Mouse (Mus musculus) lung, embryonic 16.5 days (tissue): ENCODE results near the gene Dhrs3. TPM values are rescaled to one million over a fixed set of nuclear protein-coding genes. Genes with fewer than 3 reads are reported as not detected.

ENCODE experiments used
- ATAC-seq: fragments of 200-750 bp; cut with Nextera tagmentation; 2 replicates; pipeline ENCODE4 v1.8.0; 2017; ENCODE audit warnings: low read depth, mild to moderate bottlenecking, moderate library complexity
- H3K27ac ChIP-seq: fragments of 300-500 bp; sonication (generic); 2 replicates; pipeline ENCODE4 v1.5.1; 2014; ENCODE audit warnings: mild to moderate bottlenecking, control low read depth, low read length
- H3K27me3 ChIP-seq: fragments of 300-500 bp; sonication (generic); 2 replicates; pipeline ENCODE4 v1.6.1; 2014; ENCODE audit warnings: low read depth, low read length, mixed read lengths; ENCODE audit not compliant: control insufficient read depth, insufficient read depth
- H3K36me3 ChIP-seq: fragments of 300-500 bp; sonication (generic); 2 replicates; pipeline ENCODE4 v1.6.1; 2014; ENCODE audit warnings: low read length; ENCODE audit not compliant: control insufficient read depth, insufficient read depth
- H3K4me1 ChIP-seq: fragments of 300-500 bp; sonication (generic); replicated peaks from 2 replicates; pipeline ENCODE4 v1.6.1; 2014; ENCODE audit warnings: low read length, mixed read lengths; ENCODE audit not compliant: control insufficient read depth, insufficient read depth
- H3K4me2 ChIP-seq: fragments of 300-500 bp; sonication (generic); 2 replicates; pipeline ENCODE4 v1.6.1; 2014; ENCODE audit warnings: low read depth, low read length, control low read depth
- H3K4me3 ChIP-seq: fragments of 300-500 bp; sonication (generic); 2 replicates; pipeline ENCODE4 v1.5.1; 2014; ENCODE audit warnings: mild to moderate bottlenecking, low read length, control low read depth
- H3K9ac ChIP-seq: fragments of 300-500 bp; sonication (generic); 2 replicates; pipeline ENCODE4 v1.6.1; 2014; ENCODE audit warnings: low read length, control low read depth
- H3K9me3 ChIP-seq: fragments of 300-500 bp; sonication (generic); 2 replicates; pipeline ENCODE4 v1.6.1; 2016; ENCODE audit warnings: low read length; ENCODE audit not compliant: control insufficient read depth
- WGBS: fragments of 180-500 bp; shearing (Covaris S2); extraction: QIAGEN DNeasy Blood & Tissue Kit; methylation state at CpG from one replicate; pipeline ENCODE4 v1.1.7; 2014; 5-methylcytosine and 5-hydroxymethylcytosine counted together
- polyA plus RNA-seq: library from polyadenylated mRNA; unstranded; fragments of >200 nt; fragmentation: Nextera tagmentation; extraction: Ambion mirVana; gene quantifications from 2 replicates; pipeline ENCODE4 v1.2.1, GENCODE M21; 2015

Dhrs3 gene
- polyA plus RNA-seq, 1 experiment from 2014 or later = 67.6 TPM

DNA sequence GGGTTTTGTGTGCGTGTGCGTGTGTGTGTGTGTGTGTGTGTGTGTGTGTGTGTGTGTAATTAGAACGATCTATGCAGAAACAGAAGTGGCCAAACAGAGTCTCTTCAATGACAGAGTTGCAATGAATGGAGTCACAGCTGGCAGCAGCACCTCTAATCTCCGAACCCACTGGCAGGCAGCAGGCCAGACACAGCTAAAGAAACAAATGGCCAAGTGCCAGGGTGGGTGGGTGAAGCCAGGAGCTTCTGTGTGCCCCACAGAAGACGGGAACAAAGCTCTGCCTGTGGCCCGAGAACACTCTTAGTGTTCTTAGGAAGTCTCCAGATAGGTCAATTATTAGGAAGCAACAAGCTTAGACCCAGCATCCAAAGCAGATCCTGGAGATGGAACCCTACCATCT, 6.2 kb upstream of the Dhrs3 start:
- Histone ChIP-seq H3K36me3 (no peaks in the 10 kb centered on the region), H3K4me1 (peaks cover 4% of the 10 kb centered on the region), H3K9ac (no peak overlapping the region), H3K9me3 (no peaks in the 10 kb centered on the region), H3K27ac (no peak overlapping the region), H3K27me3 (no peaks in the 10 kb centered on the region), H3K4me3 (no peak overlapping the region), H3K4me2 (no peak overlapping the region)
- no peak for ATAC-seq
- WGBS = 44% methylated on average over 6 of the region's 6 CpGs

DNA sequence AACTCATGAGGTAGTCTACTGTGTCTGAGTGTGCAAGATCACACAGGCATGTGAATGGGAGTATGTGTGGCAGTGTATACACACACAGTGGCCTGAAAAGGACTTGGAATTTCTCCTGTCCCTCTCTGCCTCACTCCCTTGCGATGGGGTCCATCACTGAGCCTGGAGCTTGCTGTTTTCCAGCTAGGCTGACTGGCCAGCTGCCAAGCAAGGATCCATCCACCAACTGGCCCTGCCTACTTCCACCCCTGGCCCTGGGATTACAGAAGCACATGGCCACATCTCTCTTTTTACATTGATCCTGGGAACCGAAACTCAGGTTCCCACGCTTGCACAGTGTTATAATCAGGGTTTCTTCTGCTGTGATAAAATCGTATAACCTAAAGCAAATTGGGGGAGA, 3.9 kb upstream of the Dhrs3 start:
- H3K27me3 ChIP-seq = no peaks in the 10 kb centered on the region
- no peak overlapping the region for H3K27ac ChIP-seq
- WGBS = 72% methylated on average over 4 of the region's 4 CpGs
- no peak overlapping the region for H3K9ac ChIP-seq
- no peak overlapping the region for H3K4me2 ChIP-seq
- H3K4me1 ChIP-seq = peaks cover 10% of the 10 kb centered on the region
- no peaks in the 10 kb centered on the region for H3K9me3 ChIP-seq
- ATAC-seq = no peak
- H3K36me3 ChIP-seq = no peaks in the 10 kb centered on the region
- no peak overlapping the region for H3K4me3 ChIP-seq

DNA sequence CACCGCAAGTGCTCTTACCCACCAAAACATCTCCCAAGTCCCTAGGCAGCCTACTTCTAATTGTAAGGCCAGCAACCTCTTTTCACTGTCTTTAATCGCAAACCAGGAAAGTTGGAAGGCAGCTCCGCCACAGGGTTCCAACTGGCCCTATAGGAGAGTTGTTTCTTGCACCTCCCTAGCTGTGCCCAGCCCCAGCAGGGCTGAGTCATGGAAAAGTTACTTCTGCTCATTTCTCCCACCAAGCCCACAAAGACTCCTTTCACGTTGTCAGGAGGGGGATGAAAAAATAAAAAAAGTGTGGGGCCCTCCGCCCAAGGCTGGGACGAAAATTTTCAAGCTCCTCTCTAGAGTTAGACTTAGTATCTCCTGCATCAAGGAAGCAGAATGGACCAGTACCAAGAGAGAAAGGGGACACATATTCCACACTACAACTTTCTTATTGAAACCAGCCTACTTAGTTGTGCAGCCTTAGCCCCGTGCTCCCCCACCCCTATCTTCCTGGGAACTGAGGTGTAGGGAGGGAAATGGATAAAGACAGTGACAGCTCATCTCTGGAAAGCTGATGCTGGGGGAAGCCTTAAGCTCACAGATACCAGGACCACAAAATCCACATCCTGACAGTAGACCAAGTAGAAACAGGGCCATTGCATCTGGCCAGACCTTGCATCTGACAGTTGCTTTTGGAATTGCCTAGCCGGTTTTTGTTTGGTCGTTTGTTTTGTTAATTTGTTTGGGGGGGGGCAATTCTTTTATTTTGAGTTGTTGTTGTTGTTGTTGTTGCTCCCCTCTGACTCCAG, 2.9 kb upstream of the Dhrs3 start:
- H3K9ac ChIP-seq = no peak overlapping the region
- no peaks in the 10 kb centered on the region for H3K27me3 ChIP-seq
- H3K4me1 ChIP-seq = peaks cover 16% of the 10 kb centered on the region
- no peaks in the 10 kb centered on the region for H3K36me3 ChIP-seq
- H3K27ac ChIP-seq = no peak overlapping the region
- 78% methylated on average over 9 of the region's 9 CpGs for WGBS
- no peak overlapping the region for H3K4me2 ChIP-seq
- H3K4me3 ChIP-seq = no peak overlapping the region
- no peaks in the 10 kb centered on the region for H3K9me3 ChIP-seq
- ATAC-seq = no peak

DNA sequence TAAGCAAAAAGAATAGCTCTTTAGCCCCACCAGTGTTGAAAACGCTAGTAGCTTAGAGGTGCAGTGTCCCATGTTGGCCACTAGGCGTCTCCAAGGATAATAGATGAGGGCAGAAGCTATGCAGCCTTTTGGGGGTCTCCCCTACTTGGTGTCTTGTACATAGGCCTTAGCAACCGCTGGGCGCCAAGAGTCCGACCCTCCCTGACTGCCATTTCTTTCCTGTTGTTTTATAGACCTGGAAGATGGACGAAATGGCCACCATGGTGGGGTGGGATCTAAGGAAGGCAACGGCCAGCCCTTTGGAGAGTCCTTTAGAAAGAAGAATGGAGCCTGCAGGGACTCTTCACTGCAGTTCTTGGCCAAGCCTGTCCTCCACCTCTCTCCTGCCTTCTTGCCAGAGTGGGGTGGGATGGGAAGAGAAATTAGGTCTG, 1.9 kb upstream of the Dhrs3 start:
- Histone ChIP-seq H3K9ac (no peak overlapping the region), H3K4me3 (no peak overlapping the region), H3K27me3 (no peaks in the 10 kb centered on the region), H3K4me1 (peaks cover 24% of the 10 kb centered on the region), H3K9me3 (no peaks in the 10 kb centered on the region), H3K4me2 (no peak overlapping the region), H3K27ac (no peak overlapping the region), H3K36me3 (no peaks in the 10 kb centered on the region)
- 9% methylated on average over 7 of the region's 7 CpGs for WGBS
- ATAC-seq = no peak

DNA sequence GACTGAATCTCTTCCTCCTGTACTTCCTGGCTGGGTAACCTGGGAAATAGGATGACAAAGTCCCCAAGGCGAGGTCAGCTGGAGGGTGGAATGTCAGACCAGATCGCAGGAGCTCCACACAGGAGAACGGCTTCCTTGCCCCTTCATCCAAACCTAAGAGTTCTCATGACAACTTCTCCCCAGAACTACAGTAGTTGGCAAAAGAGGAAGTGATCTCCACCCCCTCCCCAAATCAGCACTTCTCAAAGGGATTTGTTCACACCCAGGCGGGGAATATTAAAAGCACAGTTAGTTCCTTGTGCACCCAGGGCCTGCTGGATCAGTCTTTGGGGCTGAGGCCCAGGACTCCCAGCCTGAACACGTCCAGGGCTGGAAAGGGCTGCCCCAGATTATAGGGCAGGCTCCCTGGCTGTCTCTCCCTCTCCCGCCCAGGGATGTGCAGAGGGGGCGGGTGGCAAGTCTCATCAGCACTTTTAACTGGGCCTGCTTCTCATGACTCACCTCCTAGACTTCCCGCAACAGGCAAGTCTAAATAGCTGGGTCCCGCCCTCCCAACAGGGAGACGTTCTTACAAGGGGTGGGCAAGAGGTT, 1.4 kb upstream of the Dhrs3 start:
- Histone ChIP-seq H3K27ac (no peak overlapping the region), H3K9ac (peak overlapping the region; percentile 24), H3K4me3 (no peak overlapping the region), H3K9me3 (no peaks in the 10 kb centered on the region), H3K4me1 (peaks cover 30% of the 10 kb centered on the region), H3K27me3 (no peaks in the 10 kb centered on the region), H3K36me3 (no peaks in the 10 kb centered on the region), H3K4me2 (no peak overlapping the region; the same call in 1 of the 2 replicates)
- ATAC-seq = no peak
- 52% methylated on average over 10 of the region's 10 CpGs for WGBS

DNA sequence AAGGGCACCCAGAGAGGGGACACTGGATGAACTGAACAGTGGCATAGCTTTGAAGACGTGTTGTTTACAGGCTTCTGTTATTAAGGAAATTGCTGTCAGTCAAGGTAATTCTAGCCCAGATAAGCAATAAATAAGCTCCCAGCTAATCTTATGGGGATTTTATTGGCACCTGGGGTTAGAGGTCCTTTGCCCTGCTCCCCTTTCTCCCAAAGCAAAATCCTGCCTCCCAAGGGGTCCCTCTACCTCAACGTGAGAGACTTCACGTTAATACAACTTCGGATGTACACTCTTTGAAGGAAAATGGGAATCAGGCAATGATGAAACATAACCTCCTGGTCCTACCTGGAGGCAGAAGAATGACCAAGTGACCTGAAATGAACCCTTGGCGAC, 889 bp upstream of the Dhrs3 start:
- WGBS = 26% methylated on average over 5 of the region's 5 CpGs
- no peaks in the 10 kb centered on the region for H3K36me3 ChIP-seq
- peak overlapping the region; percentile 77 for H3K27ac ChIP-seq
- peak overlapping the region; percentile 69 for H3K4me3 ChIP-seq
- no peak for ATAC-seq
- H3K4me2 ChIP-seq = peak overlapping the region; percentile 87
- H3K27me3 ChIP-seq = no peaks in the 10 kb centered on the region
- peaks cover 32% of the 10 kb centered on the region for H3K4me1 ChIP-seq
- no peaks in the 10 kb centered on the region for H3K9me3 ChIP-seq
- peak overlapping the region; percentile 76 for H3K9ac ChIP-seq

DNA sequence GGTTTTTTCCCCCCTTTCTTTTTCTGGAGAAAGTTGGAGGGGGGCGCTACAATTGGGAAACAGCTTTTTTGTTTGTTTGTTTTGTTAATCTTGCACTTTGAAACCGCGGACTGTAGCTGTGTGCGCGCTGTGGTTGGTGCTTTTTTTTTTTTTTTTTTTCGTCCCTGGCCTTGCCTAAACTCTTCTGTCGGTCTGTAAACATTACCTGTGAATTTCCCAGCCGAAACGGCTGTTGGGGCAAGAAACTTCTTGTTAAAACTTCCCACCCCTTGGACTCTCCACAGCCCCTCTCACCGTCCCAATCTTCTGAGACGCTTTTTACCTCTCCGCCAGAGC, 278 bp downstream of the Dhrs3 start:
- H3K4me1 ChIP-seq = peaks cover 37% of the 10 kb centered on the region
- no peak for ATAC-seq
- H3K27me3 ChIP-seq = no peaks in the 10 kb centered on the region
- H3K9ac ChIP-seq = peak overlapping the region; percentile 76
- peak overlapping the region; percentile 92 for H3K27ac ChIP-seq
- WGBS = 0% methylated on average over 12 of the region's 12 CpGs
- peak overlapping the region; percentile 87 for H3K4me2 ChIP-seq
- H3K4me3 ChIP-seq = peak overlapping the region; percentile 69
- H3K9me3 ChIP-seq = no peaks in the 10 kb centered on the region
- H3K36me3 ChIP-seq = no peaks in the 10 kb centered on the region

DNA sequence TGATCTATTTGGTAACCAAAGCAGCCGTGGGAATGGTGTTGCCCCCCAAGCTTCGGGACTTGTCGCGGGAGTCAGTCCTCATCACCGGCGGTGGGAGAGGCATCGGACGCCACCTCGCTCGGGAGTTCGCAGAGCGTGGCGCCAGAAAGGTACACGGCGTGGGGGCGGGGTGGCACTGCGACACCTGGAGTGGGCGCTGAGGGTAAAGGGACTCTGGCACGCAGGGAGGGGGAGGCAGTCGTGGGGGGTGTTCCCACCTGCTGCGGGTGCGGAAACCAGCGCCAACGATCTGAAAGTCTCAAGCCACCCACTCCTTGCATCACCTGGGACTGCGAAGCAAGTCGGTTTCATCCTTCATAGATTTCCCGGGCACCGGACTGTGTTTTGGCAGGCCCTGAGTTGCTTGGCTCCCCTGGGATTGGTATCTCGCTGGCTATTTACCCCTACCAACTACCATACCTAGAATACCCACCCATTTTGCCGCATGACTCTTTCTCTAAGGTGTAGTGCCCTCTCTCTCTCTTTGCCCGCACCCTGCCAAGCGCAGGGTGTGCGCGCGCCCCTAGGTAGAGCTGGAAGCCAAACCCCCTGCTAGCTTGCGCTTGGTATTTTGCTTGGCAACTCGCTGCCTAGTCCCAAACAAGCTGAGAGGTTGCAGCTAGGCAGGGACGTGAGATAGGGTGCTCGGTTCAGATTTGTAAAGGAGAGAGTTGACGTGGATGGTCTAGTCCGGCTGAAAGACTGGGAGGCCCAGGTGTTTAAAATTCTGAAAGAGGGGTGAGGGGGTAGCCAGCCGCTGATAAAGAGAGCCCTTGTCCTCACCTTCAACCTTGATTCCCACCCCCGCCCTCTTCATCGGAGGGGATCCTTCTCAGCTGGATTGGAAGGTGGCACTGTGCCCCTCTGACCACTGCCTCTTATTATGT, 1.2 kb downstream of the Dhrs3 start:
- peaks cover 41% of the 10 kb centered on the region for H3K4me1 ChIP-seq
- no peaks in the 10 kb centered on the region for H3K27me3 ChIP-seq
- ATAC-seq = peak; percentile 13; the same call in 1 of the 2 replicates

More for the DNA sequence above, 1.2 kb downstream of the Dhrs3 start:
- Histone ChIP-seq H3K36me3 (peaks cover 2% of the 10 kb centered on the region; the same call in 1 of the 2 replicates), H3K27ac (peak overlapping the region; percentile 92), H3K9me3 (0 out of 2 replicates have a peak, but pooled peaks cover 2% of the 10 kb centered on the region), H3K4me2 (peak overlapping the region; percentile 87), H3K9ac (peak overlapping the region; percentile 76), H3K4me3 (peak overlapping the region; percentile 69)
- WGBS = under 1% methylated on average over 44 of the region's 44 CpGs
